Mouse (Mus musculus): ENCODE measurements around the gene Avil. TPM values are rescaled to one million over a fixed set of nuclear protein-coding genes. Genes with fewer than 3 reads are reported as not detected.

The Avil gene
- 0.35 TPM for polyA plus RNA-seq (2014; fragmentation: Illumina TruSeq; extraction: RNeasy Lipid Tissue Mini Kit (QIAGEN cat#74804); ENCODE audit: low read depth, low replicate concordance)

DNA sequence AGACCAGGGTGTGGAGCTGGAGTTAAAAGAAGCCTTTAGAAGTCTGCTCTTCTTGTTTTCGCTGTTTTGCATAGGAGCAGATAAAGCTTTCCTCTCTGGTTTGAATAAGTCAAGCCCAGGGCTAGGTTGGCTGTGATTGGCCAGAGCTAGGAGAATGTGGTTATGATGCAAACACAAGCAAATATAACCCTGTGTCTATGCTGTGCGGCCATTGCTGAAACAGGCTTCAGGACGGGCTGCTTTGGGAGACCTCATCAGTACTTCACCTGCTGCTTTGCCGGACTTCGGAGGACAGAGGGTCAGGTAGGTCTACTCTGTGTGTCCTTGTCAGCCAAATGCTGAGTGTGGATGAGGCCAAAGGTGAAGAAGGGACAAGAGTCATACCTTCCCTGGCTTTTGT lies at the start of gene Avil:
Avil (plus strand) TSS at position 181 of the 400 bp plus-strand sequence.

DNA sequence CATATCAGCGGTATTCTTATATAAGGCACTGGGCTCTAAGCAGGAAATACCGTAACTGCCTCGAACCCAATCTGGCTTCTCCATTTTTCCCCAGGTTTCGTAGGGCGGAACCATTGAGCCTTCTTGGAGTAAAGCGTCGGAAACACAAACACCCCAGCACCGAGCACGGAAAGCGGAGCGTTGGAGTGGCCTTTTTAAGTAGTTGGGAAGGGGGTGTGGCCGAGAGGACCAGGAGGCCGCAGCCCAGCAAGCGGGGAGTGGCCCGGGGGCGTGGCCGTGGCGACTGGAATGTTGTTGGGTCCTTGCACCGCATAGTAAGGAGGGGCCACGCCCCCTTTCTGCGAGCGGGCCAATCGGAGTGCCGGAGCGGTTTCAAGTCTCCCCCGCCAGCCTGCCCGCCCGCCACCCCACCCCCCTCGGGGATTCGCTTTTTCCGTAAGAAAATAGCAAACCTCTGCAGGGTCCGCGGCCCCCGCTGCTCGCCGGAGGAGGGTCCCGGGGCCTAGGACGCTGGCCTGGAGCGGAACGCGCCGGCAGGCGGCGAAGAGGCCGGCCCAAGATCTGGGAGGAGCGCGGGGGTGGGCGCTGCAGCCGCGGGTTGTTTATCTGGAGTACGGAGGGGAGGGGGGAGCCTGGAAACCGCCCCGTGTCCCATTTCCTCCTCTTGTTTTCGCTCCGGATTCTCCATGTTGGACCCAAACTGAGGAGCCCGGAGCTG lies 22.1 kb upstream of the Avil start, which contains the start of gene Ctdsp2:
Ctdsp2 (plus strand) TSS at position 441 of the 718 bp plus-strand sequence.

DNA sequence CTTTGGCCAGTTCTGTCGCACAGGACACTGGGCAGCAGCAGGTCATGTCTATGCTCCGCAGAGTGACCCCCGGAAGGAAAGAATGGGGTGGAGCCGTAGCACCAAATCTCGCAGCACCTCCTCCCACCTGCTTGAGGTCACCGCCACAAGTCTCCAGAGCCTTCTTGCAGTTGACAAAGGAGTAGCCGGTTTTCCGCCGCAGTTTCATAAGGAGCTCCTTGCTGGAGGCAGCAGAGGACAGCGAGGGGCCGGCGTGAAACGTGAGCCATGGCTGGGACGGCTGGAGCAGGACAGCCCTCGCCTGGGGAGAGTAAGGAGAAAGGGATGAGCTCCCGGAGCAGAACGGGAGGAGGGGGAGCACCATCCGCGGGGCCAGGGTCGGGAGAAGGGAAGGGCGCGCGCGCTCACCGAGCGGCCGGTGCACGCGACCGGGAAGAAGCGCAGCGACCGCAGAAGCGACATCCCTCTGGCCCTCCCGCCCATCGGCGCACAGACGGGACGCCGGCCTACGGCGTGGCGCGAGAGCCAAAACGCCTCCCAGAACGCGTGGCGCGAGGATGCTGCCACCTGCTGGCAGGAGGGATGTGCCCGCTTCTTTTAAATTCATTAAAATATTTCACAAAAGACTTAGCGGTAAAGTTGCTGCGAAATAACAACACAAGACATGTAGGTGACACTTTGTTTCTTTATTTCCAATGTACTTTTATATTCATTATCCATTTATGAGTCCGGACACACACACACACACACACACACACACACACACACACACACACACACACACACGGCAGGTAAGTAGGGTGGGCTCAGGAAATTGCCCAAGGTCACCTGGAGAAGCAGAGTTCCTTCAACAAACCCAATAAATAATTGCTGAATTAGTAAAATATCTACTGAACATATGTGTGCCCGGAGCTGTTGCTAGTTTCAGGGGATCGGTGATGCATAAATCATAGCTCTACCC lies 30.1 kb downstream of the Avil start, which contains the start of gene Tsfm:
Tsfm (minus strand) TSS at position 505 of the 961 bp plus-strand sequence.

DNA sequence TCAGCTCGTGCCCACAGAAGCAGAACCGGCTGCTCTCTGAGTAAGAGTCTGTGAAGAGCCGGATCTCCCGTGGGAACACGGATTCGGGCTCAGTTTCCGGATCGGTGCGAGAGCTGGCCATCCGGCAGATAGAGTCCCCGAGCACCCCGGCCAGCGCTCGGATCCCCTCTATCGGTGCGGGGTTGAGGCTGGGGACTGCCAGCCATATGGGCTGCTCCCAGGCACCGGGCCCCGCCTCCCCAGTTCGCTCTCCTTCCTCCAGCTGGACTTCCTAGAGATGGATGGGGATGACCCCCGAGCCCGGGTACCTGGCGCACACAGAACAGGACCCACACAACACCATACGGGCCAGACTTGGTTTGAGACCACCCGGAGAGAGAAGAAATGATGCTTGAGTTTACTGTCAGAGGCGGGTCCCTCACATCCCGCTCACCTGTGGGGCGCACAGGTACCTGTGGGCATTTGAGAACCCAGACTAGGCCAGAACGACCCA lies 40.8 kb downstream of the Avil start, which contains the start of the genes Mettl1 and Eef1akmt3:
Mettl1 (plus strand) TSS at position 141 of the 493 bp plus-strand sequence.
Eef1akmt3 (minus strand) TSS at position 240 of the 493 bp plus-strand sequence.

DNA sequence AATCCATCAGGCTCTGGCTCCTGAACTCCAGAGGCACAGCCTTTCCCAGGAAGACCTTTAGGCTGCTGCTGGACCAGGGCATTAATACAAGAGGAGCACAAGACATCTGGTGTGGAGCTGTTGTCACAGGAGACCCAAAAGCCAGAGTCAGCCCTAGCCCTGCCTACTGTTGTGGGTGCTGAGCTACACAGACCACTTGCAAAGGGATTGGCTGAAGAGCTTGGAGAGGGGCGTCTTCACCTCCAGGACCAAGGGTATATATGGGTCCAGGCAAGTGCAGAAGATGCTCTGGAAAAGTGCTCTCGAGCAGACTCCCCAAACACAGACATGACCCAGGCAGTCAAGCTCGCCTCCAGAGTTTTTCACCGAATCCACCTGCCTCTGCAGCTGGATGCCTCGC lies 47.4 kb downstream of the Avil start, which contains the start of gene Cyp27b1:
Cyp27b1 (plus strand) TSS at position 297 of the 400 bp plus-strand sequence.

DNA sequence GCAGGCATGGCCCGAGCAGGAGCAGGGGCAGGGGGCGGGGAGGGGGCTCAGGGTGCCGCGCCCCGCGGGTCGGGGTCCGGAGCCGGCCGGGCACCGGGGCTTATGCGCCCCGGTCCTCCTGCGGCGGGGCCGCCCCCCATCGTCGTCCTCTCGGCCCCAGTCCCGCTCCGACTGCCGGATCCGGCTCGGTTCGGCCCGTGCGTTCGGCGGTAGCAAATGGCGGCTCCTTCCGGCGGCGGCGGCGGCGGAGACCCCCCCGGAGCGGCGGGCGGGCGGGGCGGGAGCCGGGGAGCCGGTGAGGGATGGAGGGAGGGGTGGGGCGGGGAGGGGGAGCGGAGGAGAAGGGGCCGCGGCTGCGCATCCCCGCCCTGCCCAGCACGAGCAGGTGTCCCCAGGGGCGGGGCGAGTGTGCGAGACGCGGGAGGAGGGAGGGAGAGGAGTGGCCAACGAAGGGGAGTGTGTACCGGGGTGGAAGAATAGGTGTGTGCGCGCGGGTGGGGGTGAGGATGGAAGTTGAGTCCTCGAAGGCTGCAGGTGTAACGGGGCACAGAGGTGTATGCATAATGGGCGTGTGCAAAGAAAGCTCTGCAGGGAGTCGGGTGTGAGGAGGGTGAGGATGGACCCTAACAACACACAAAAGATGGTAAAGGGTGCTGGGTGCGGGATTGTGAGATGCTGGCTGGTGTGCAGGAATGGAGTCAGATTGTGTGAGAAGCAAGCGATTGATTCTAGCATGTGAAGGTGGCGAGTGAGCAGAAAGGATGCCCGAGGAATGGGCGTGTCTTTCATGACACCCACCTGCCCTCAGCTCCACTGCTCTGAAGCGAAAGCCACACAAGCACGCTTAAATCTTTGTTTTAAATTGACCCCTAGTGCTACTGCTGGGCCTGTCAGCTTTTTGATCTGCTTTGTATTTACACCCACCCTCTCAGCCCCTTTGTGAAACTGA lies 59.7 kb downstream of the Avil start, which contains the start of gene March9:
March9 (minus strand) TSS at position 217 of the 949 bp plus-strand sequence.

DNA sequence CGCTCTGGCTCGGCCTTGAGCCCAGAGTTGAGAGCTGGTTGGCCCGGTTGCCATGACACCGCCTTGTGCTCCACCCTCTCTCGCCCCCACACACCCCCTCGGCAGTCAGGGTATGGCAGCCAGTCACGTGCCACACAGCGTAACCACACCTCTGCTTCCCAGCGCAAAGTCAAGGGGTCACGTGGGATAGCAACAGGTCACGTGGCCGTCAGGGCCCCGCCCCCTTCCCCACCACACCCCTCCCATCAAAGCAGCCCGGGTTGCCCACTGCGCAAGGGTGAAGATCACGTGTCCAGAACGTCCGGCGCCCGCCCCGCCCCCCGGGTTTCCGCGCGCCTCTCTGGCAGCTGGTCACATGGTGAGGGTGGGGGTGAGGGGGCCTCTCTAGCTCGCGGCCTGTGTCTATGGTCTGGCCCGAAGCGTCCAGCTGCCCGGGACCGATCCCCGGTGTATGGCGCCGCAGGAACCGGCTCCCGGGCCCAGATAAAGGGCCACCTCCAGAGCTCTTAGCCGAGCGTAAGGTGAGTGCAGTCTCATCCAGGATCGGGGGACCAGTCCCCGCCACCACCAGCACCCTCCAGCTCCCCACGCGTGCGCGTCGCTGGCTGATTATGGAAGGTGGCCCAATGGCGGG lies 62.8 kb downstream of the Avil start, which contains the start of gene Cdk4:
Cdk4 (plus strand) TSS at position 296 of the 634 bp plus-strand sequence.

Other genes starting within 250 kb of the Avil start
- gene Atp23, start 99.4 kb upstream of the Avil start, polyA plus RNA-seq (2014; fragmentation: Illumina TruSeq; extraction: RNeasy Lipid Tissue Mini Kit (QIAGEN cat#74804); ENCODE audit: low read depth, low replicate concordance) = 3.4 TPM
- gene Ctdsp2, start 22.0 kb upstream of the Avil start, polyA plus RNA-seq (2014; fragmentation: Illumina TruSeq; extraction: RNeasy Lipid Tissue Mini Kit (QIAGEN cat#74804); ENCODE audit: low read depth, low replicate concordance) = 52.7 TPM
- gene Tsfm, start 30.1 kb downstream of the Avil start, polyA plus RNA-seq (2014; fragmentation: Illumina TruSeq; extraction: RNeasy Lipid Tissue Mini Kit (QIAGEN cat#74804); ENCODE audit: low read depth, low replicate concordance) = 6.5 TPM
- gene Mettl1, start 40.7 kb downstream of the Avil start, polyA plus RNA-seq (2014; fragmentation: Illumina TruSeq; extraction: RNeasy Lipid Tissue Mini Kit (QIAGEN cat#74804); ENCODE audit: low read depth, low replicate concordance) = 4.2 TPM
- gene Eef1akmt3, start 40.8 kb downstream of the Avil start, polyA plus RNA-seq (2014; fragmentation: Illumina TruSeq; extraction: RNeasy Lipid Tissue Mini Kit (QIAGEN cat#74804); ENCODE audit: low read depth, low replicate concordance) = 1.1 TPM
- not detected for gene Cyp27b1, start 47.5 kb downstream of the Avil start, polyA plus RNA-seq (2014; fragmentation: Illumina TruSeq; extraction: RNeasy Lipid Tissue Mini Kit (QIAGEN cat#74804); ENCODE audit: low read depth, low replicate concordance)
- 1.4 TPM for gene March9, start 59.5 kb downstream of the Avil start, polyA plus RNA-seq (2014; fragmentation: Illumina TruSeq; extraction: RNeasy Lipid Tissue Mini Kit (QIAGEN cat#74804); ENCODE audit: low read depth, low replicate concordance)
- 15.3 TPM for gene Cdk4, start 62.8 kb downstream of the Avil start, polyA plus RNA-seq (2014; fragmentation: Illumina TruSeq; extraction: RNeasy Lipid Tissue Mini Kit (QIAGEN cat#74804); ENCODE audit: low read depth, low replicate concordance)
- 45.5 TPM for gene Tspan31, start 69.6 kb downstream of the Avil start, polyA plus RNA-seq (2014; fragmentation: Illumina TruSeq; extraction: RNeasy Lipid Tissue Mini Kit (QIAGEN cat#74804); ENCODE audit: low read depth, low replicate concordance)
- gene Agap2, start 74.6 kb downstream of the Avil start, polyA plus RNA-seq (2014; fragmentation: Illumina TruSeq; extraction: RNeasy Lipid Tissue Mini Kit (QIAGEN cat#74804); ENCODE audit: low read depth, low replicate concordance) = 0.25 TPM
- gene Os9, start 120.4 kb downstream of the Avil start, polyA plus RNA-seq (2014; fragmentation: Illumina TruSeq; extraction: RNeasy Lipid Tissue Mini Kit (QIAGEN cat#74804); ENCODE audit: low read depth, low replicate concordance) = 10.3 TPM
- gene B4galnt1, start 164.5 kb downstream of the Avil start, polyA plus RNA-seq (2014; fragmentation: Illumina TruSeq; extraction: RNeasy Lipid Tissue Mini Kit (QIAGEN cat#74804); ENCODE audit: low read depth, low replicate concordance) = 3.1 TPM
- not detected for gene Slc26a10, start 179.9 kb downstream of the Avil start, polyA plus RNA-seq (2014; fragmentation: Illumina TruSeq; extraction: RNeasy Lipid Tissue Mini Kit (QIAGEN cat#74804); ENCODE audit: low read depth, low replicate concordance)
- gene Arhgef25, start 189.4 kb downstream of the Avil start, polyA plus RNA-seq (2014; fragmentation: Illumina TruSeq; extraction: RNeasy Lipid Tissue Mini Kit (QIAGEN cat#74804); ENCODE audit: low read depth, low replicate concordance) = 8.2 TPM
- gene Dtx3, start 195.0 kb downstream of the Avil start, polyA plus RNA-seq (2014; fragmentation: Illumina TruSeq; extraction: RNeasy Lipid Tissue Mini Kit (QIAGEN cat#74804); ENCODE audit: low read depth, low replicate concordance) = 3.4 TPM
- gene Pip4k2c, start 210.9 kb downstream of the Avil start, polyA plus RNA-seq (2014; fragmentation: Illumina TruSeq; extraction: RNeasy Lipid Tissue Mini Kit (QIAGEN cat#74804); ENCODE audit: low read depth, low replicate concordance) = 23.3 TPM